Mouse (Mus musculus): ENCODE results near the gene Exoc3.

Exoc3 gene

GRCm38 (mm10) chr13:74138906-74139647, 69.5 kb downstream of the Exoc3 start:
- DNase-seq, result no peak

- peak in 1 of 2 experiments; percentile 40 for DNase-seq
These were observed 78.6 kb downstream of the Exoc3 start for GRCm38 (mm10) chr13:74129909-74130308.

GRCm38 (mm10) chr13:74127571-74127970, 81.0 kb downstream of the Exoc3 start:
- peak; percentile 28 to 60 for DNase-seq

GRCm38 (mm10) chr13:74122632-74123031, 85.9 kb downstream of the Exoc3 start:
- no peak for DNase-seq

- no peak for DNase-seq
These were observed 86.7 kb downstream of the Exoc3 start for GRCm38 (mm10) chr13:74121795-74122330.

- peak; percentile 48 to 67 for DNase-seq
These were observed 87.4 kb downstream of the Exoc3 start, which contains the start of gene Slc9a3 for GRCm38 (mm10) chr13:74121141-74121602. TSS of gene Slc9a3 (plus strand) at chr13:74121457.

Data from kidney, postnatal 4 days (tissue).